Comparison of ENCODE assay signal across 10 mouse cellular contexts in the genomic region with DNA sequence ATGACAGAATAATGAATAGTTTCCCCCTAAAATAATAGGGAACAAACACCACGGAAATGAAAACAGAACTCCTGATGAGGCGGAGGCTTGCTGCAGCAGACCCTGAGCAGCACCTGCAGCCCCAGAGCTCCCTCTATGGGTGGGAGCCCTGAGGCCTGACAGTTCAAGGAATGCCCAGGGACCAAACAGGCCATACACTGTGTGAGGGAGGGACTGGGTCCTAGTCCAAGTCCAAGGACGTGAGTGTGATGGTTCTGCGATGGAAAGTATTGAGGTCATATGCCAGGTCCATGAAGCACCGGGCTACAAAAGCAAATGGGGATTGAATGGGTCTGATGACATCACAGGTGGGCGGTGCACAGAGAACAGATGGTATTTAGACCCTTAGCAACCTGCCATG. TPM values are rescaled to one million over a fixed set of nuclear protein-coding genes. Genes with fewer than 3 reads are reported as not detected.
DNase-seq lines count a peak whose midpoint lies in the region; ATAC-seq and TF ChIP-seq lines count a peak whose summit lies in the region.
"Had no signal": no experiment of that assay in that cellular context is flagged by ENCODE, and none has a peak within 500 bp of the region (broad histone marks: within the 10 kb centered on the region; RNA-seq: fewer than 3 reads in every experiment).

No protein-coding gene starts in this region.

- no peak overlapping the region for H3K4me3 ChIP-seq in liver, embryonic 14.5 days (ENCODE audit: insufficient read depth in 1 of 2, low read depth in 2 of 2, low read length in 2 of 2)
- no peak overlapping the region for H3K4me3 ChIP-seq in liver, embryonic 11.5 days (ENCODE audit: low read depth, low read length)
- H3K4me3 ChIP-seq: forebrain, embryonic 15.5 days had no signal

- no peak for ATAC-seq in liver, embryonic 14.5 days (ENCODE audit: insufficient read depth)
- no peak for ATAC-seq in liver, embryonic 11.5 days (replicated peaks; ENCODE audit: low FRiP score)
- ATAC-seq: forebrain, embryonic 15.5 days had no signal

- DNase-seq in heart, adult 11 months = peak; percentile 79
- no peak for DNase-seq in heart, postnatal 4 days
- no peak for DNase-seq in liver, embryonic 14.5 days (ENCODE audit: low read depth in 3 of 3, low spot score in 3 of 3)
- no peak for DNase-seq in liver, embryonic 11.5 days (ENCODE audit: low spot score)
- peak; percentile 17 for DNase-seq in ES-CJ7 (ENCODE audit: low read depth, low spot score)
- peak; percentile 40 to 66 for DNase-seq in cerebellum, postnatal 25 days
- no peak for DNase-seq in thymus, postnatal 36 days
- no peak for DNase-seq in layer of hippocampus, postnatal 14 days (ENCODE audit: low spot score in 2 of 2)
- DNase-seq: lung, postnatal 4 days had no signal

- no peaks in the 10 kb centered on the region for H3K9me3 ChIP-seq in liver, embryonic 14.5 days (ENCODE audit: control insufficient read depth, low read length)
- H3K9me3 ChIP-seq in liver, embryonic 11.5 days (ENCODE audit: control insufficient read depth, low read length) = no peaks in the 10 kb centered on the region
- H3K9me3 ChIP-seq: forebrain, embryonic 15.5 days had no signal

- no peaks in the 10 kb centered on the region for H3K36me3 ChIP-seq in liver, embryonic 14.5 days (replicated peaks; ENCODE audit: control insufficient read depth, insufficient read depth, low read depth)
- H3K36me3 ChIP-seq in liver, embryonic 11.5 days (ENCODE audit: control insufficient read depth, insufficient read depth, low read length) = no peaks in the 10 kb centered on the region
- H3K36me3 ChIP-seq: forebrain, embryonic 15.5 days had no signal

- TF ChIP-seq EP300 in liver, embryonic 14.5 days (IDR thresholded peaks at IDR 0.05; ENCODE audit: low read depth) = no peak

- peak; percentile 43; the same call in 1 of the 2 replicates for TF ChIP-seq CTCF in liver, embryonic 14.5 days (IDR thresholded peaks at IDR 0.05; ENCODE audit: low read depth)

- H3K9ac ChIP-seq in liver, embryonic 14.5 days (replicated peaks) = no peak overlapping the region
- no peak overlapping the region for H3K9ac ChIP-seq in liver, embryonic 11.5 days (ENCODE audit: low read depth, low read length)
- H3K9ac ChIP-seq: forebrain, embryonic 15.5 days had no signal

- H3K4me2 ChIP-seq in liver, embryonic 14.5 days (ENCODE audit: low read depth) = no peak overlapping the region
- no peak overlapping the region for H3K4me2 ChIP-seq in liver, embryonic 11.5 days
- H3K4me2 ChIP-seq: forebrain, embryonic 15.5 days had no signal

- no peaks in the 10 kb centered on the region for H3K27me3 ChIP-seq in liver, embryonic 14.5 days (ENCODE audit: control insufficient read depth, insufficient read depth, low read length)
- no peaks in the 10 kb centered on the region for H3K27me3 ChIP-seq in liver, embryonic 11.5 days (replicated peaks; ENCODE audit: control insufficient read depth, insufficient read depth, low read length)
- H3K27me3 ChIP-seq: forebrain, embryonic 15.5 days had no signal

- WGBS in liver, embryonic 14.5 days (ENCODE audit: insufficient replicate concordance) = 48% methylated on average over 6 of the region's 6 CpGs
- 60% methylated on average over 6 of the region's 6 CpGs for WGBS in liver, embryonic 11.5 days

- no peaks in the 10 kb centered on the region for H3K4me1 ChIP-seq in liver, embryonic 14.5 days (replicated peaks; ENCODE audit: control insufficient read depth in 2 of 2, insufficient read depth in 2 of 2, low read length in 1 of 2)
- H3K4me1 ChIP-seq in liver, embryonic 11.5 days (replicated peaks; ENCODE audit: control insufficient read depth, insufficient read depth, low read length) = no peaks in the 10 kb centered on the region
- H3K4me1 ChIP-seq: forebrain, embryonic 15.5 days had no signal

- no peak overlapping the region for H3K27ac ChIP-seq in liver, embryonic 14.5 days
- H3K27ac ChIP-seq in liver, embryonic 11.5 days (ENCODE audit: low read depth, low read length) = no peak overlapping the region
- H3K27ac ChIP-seq: forebrain, embryonic 15.5 days had no signal

RNA-seq across cellular contexts. Expression of gene Epb41l3, which starts 33.7 kb away (rescaled TPM):
- 10 to 100 TPM; 55.1 to 58.5 TPM for total RNA-seq in heart, postnatal 4 days (2021)
- polyA plus RNA-seq in liver, embryonic 14.5 days (2012; rRNA removed) = 1.6 and 3.1 TPM in 2 replicates
- 5.3 and 5.6 TPM in 2 replicates for polyA plus RNA-seq in liver, embryonic 14.5 days (2014; fragmentation: Nextera tagmentation; extraction: Ambion mirVana)
- polyA plus RNA-seq in liver, embryonic 11.5 days (2014; fragmentation: Nextera tagmentation; extraction: Ambion mirVana) = 28.1 and 28.7 TPM in 2 replicates
- 100 to 1,000 TPM; 136 to 169 TPM for total RNA-seq in layer of hippocampus, postnatal 14 days (2021)

Comparison
In these comparisons a context has a peak if more than half of its experiments do, and no peak if none do; other contexts are left out.
1. DNase-seq: peak in heart, adult 11 months (single experiment), ES-CJ7 (single experiment) and cerebellum, postnatal 25 days (2 of 2); none in heart, postnatal 4 days (single experiment), liver, embryonic 14.5 days (0 of 3), liver, embryonic 11.5 days (single experiment), thymus, postnatal 36 days (0 of 2) and layer of hippocampus, postnatal 14 days (0 of 2).